Mouse (Mus musculus) MEL (cell line): ENCODE measurements around the gene Recql5. TPM values are rescaled to one million over a fixed set of nuclear protein-coding genes. Genes with fewer than 3 reads are reported as not detected.

Experiments
- DNase-seq: peaks from one replicate; pipeline ENCODE4 v3.0.0; 2011; ENCODE audit warnings: low read depth, low spot score
- H3K27ac ChIP-seq: 2 replicates; pipeline ENCODE4 v1.5.1; 2012; ENCODE audit warnings: low read depth, mild to moderate bottlenecking, control low read depth, low read length, moderate library complexity; ENCODE audit not compliant: control insufficient read depth
- H3K27me3 ChIP-seq, 2 experiments: fragments of 150-350 bp in 1 of 2; sonication (generic) in 1 of 2; 2 replicates each; pipeline ENCODE4 v1.6.1; 2012; ENCODE audit warnings: low read length in 2 of 2, mild to moderate bottlenecking in 2 of 2, improper control_type of control experiment in 1 of 2, moderate library complexity in 1 of 2; ENCODE audit not compliant: insufficient read depth in 2 of 2, control insufficient read depth in 1 of 2
- H3K36me3 ChIP-seq, 2 experiments: 2 replicates each; pipeline ENCODE4 v1.6.1; 2012 to 2014; ENCODE audit warnings: low read length in 2 of 2, improper control_type of control experiment in 1 of 2, inconsistent platforms in 1 of 2, mild to moderate bottlenecking in 1 of 2; ENCODE audit not compliant: insufficient read depth in 2 of 2, control insufficient read depth in 1 of 2
- H3K4me1 ChIP-seq, 2 experiments: fragments of 150-350 bp in 1 of 2; sonication (generic) in 1 of 2; 2 replicates each; pipeline ENCODE4 v1.6.1; 2012; ENCODE audit warnings: low read length in 2 of 2, improper control_type of control experiment in 1 of 2, mild to moderate bottlenecking in 1 of 2; ENCODE audit not compliant: insufficient read depth in 2 of 2, control insufficient read depth in 1 of 2
- H3K4me3 ChIP-seq, 2 experiments: fragments of 150-350 bp in 1 of 2; sonication (generic) in 1 of 2; 2 replicates each; pipeline ENCODE4 v1.5.1; 2012; ENCODE audit warnings: low read depth in 2 of 2, low read length in 2 of 2, mild to moderate bottlenecking in 2 of 2, moderate library complexity in 2 of 2, control low read depth in 1 of 2, improper control_type of control experiment in 1 of 2; ENCODE audit not compliant: control insufficient read depth in 1 of 2, insufficient read depth in 1 of 2
- H3K79me2 ChIP-seq: 2 replicates; pipeline ENCODE4 v1.6.1; 2012; ENCODE audit warnings: mild to moderate bottlenecking, low read length, moderate library complexity; ENCODE audit not compliant: control insufficient read depth, poor library complexity, insufficient read depth
- H3K9ac ChIP-seq: 2 replicates; pipeline ENCODE4 v1.6.1; 2012; ENCODE audit warnings: low read depth, mild to moderate bottlenecking, control low read depth, low read length, moderate library complexity; ENCODE audit not compliant: control insufficient read depth, poor library complexity, severe bottlenecking
- H3K9me3 ChIP-seq: fragments of 150-350 bp; sonication (generic); replicated peaks from 2 replicates; pipeline ENCODE4 v1.6.1; 2012; ENCODE audit warnings: mild to moderate bottlenecking, low read length, improper control_type of control experiment, moderate library complexity; ENCODE audit not compliant: insufficient read depth
- BHLHE40 ChIP-seq: IDR thresholded peaks from 2 replicates; pipeline ENCODE4 v1.6.1; 2012; ENCODE audit warnings: low read depth, mild to moderate bottlenecking, inconsistent platforms, low read length, improper control_type of control experiment, borderline replicate concordance
- CHD1 ChIP-seq: IDR thresholded peaks from 2 replicates; pipeline ENCODE4 v1.6.1; 2012; ENCODE audit warnings: low read depth, mild to moderate bottlenecking, inconsistent platforms, low read length, improper control_type of control experiment
- CHD2 ChIP-seq: IDR thresholded peaks from 2 replicates; pipeline ENCODE4 v1.6.1; 2011; ENCODE audit warnings: low read length, improper control_type of control experiment
- ELF1 ChIP-seq: IDR thresholded peaks from 2 replicates; pipeline ENCODE4 v1.6.1; 2014; ENCODE audit warnings: low read depth, mild to moderate bottlenecking, inconsistent platforms, low read length, improper control_type of control experiment, moderate library complexity
- GABPA ChIP-seq: IDR thresholded peaks from 2 replicates; pipeline ENCODE4 v1.6.1; 2012; ENCODE audit warnings: low read depth, mild to moderate bottlenecking, inconsistent platforms, low read length, improper control_type of control experiment, moderate library complexity
- HCFC1 ChIP-seq: IDR thresholded peaks from 2 replicates; pipeline ENCODE4 v1.6.1; 2012; ENCODE audit warnings: low read depth, mild to moderate bottlenecking, inconsistent platforms, low read length, improper control_type of control experiment, moderate library complexity
- MAFK ChIP-seq: IDR thresholded peaks from 2 replicates; pipeline ENCODE4 v1.6.1; 2011; ENCODE audit warnings: low read depth, mild to moderate bottlenecking, low read length, improper control_type of control experiment, borderline replicate concordance
- MAX ChIP-seq: IDR thresholded peaks from 2 replicates; pipeline ENCODE4 v1.6.1; 2011; ENCODE audit warnings: low read length, improper control_type of control experiment
- MXI1 ChIP-seq: IDR thresholded peaks from 2 replicates; pipeline ENCODE4 v1.6.1; 2011; ENCODE audit warnings: mild to moderate bottlenecking, low read depth, low read length, improper control_type of control experiment
- MYB ChIP-seq: IDR thresholded peaks from 2 replicates; pipeline ENCODE4 v1.6.1; 2011; ENCODE audit warnings: mild to moderate bottlenecking, low read depth, low read length, improper control_type of control experiment
- NRF1 ChIP-seq: IDR thresholded peaks from 2 replicates; pipeline ENCODE4 v1.6.1; 2014; ENCODE audit warnings: low read depth, mild to moderate bottlenecking, inconsistent platforms, low read length, improper control_type of control experiment, moderate library complexity; ENCODE audit not compliant: poor library complexity, insufficient read depth, severe bottlenecking
- POLR2A ChIP-seq, 2 experiments: IDR thresholded peaks; 2 replicates each; pipeline ENCODE4 v1.6.1; 2011 to 2012; ENCODE audit warnings: low read length in 2 of 2, mild to moderate bottlenecking in 2 of 2, control low read depth in 1 of 2, improper control_type of control experiment in 1 of 2, low read depth in 1 of 2, moderate library complexity in 1 of 2; ENCODE audit not compliant: control insufficient read depth in 1 of 2, insufficient read depth in 1 of 2, poor library complexity in 1 of 2
- POLR2AphosphoS2 ChIP-seq: IDR thresholded peaks from 2 replicates; pipeline ENCODE4 v1.6.1; 2011; ENCODE audit warnings: low read length, improper control_type of control experiment
- POLR2AphosphoS5 ChIP-seq: IDR thresholded peaks from 2 replicates; pipeline ENCODE4 v1.6.1; 2012; ENCODE audit warnings: low read depth, borderline replicate concordance, mild to moderate bottlenecking, inconsistent platforms, low read length, moderate library complexity, mixed read lengths
- RAD21 ChIP-seq: IDR thresholded peaks from 2 replicates; pipeline ENCODE4 v1.6.1; 2011; ENCODE audit warnings: mild to moderate bottlenecking, low read depth, low read length, improper control_type of control experiment
- RCOR1 ChIP-seq: IDR thresholded peaks from 2 replicates; pipeline ENCODE4 v1.6.1; 2012; ENCODE audit warnings: low read depth, mild to moderate bottlenecking, inconsistent platforms, low read length, improper control_type of control experiment
- SIN3A ChIP-seq: IDR thresholded peaks from 2 replicates; pipeline ENCODE4 v1.6.1; 2012; ENCODE audit warnings: low read length, improper control_type of control experiment, inconsistent platforms
- TCF12 ChIP-seq: IDR thresholded peaks from 2 replicates; pipeline ENCODE4 v1.6.1; 2014; ENCODE audit warnings: low read depth, mild to moderate bottlenecking, inconsistent platforms, low read length, improper control_type of control experiment, moderate library complexity
- UBTF ChIP-seq: IDR thresholded peaks from 2 replicates; pipeline ENCODE4 v1.6.1; 2012; ENCODE audit warnings: low read depth, mild to moderate bottlenecking, inconsistent platforms, low read length, improper control_type of control experiment, moderate library complexity, borderline replicate concordance; ENCODE audit not compliant: insufficient read depth
- ZKSCAN1 ChIP-seq: IDR thresholded peaks from 2 replicates; pipeline ENCODE4 v1.6.1; 2012; ENCODE audit warnings: low read depth, mild to moderate bottlenecking, inconsistent platforms, low read length, improper control_type of control experiment, moderate library complexity
- ZMIZ1 ChIP-seq: IDR thresholded peaks from 2 replicates; pipeline ENCODE4 v1.6.1; 2012; ENCODE audit warnings: low read depth, mild to moderate bottlenecking, inconsistent platforms, low read length, improper control_type of control experiment, moderate library complexity
- polyA plus RNA-seq, 2 experiments: library from polyadenylated mRNA; stranded (reverse) in 1 of 2; unstranded in 1 of 2; fragments of >175 nt in 1 of 2; fragments of >200 nt in 1 of 2; gene quantifications; 2 replicates each; pipeline versions ENCODE4 v1.2.1 to v1.2.4; 2012; ENCODE audit warnings: low replicate concordance in 2 of 2, low read depth in 1 of 2; ENCODE audit not compliant: insufficient read length in 2 of 2, insufficient read depth in 1 of 2, missing spikeins in 1 of 2
- total RNA-seq: library from RNA; depleted of rRNA; stranded (reverse); fragments of 300-350 nt; gene quantifications from 2 replicates; pipeline ENCODE4 v1.2.3, GENCODE M21; 2012

The Recql5 gene
- total and polyA plus RNA-seq, 3 experiments = 20.3 to 21.5 TPM; not detected in 1

- peak; percentile 21 for DNase-seq
- Histone ChIP-seq H3K27ac (no peak overlapping the region), H3K79me2 (no peaks in the 10 kb centered on the region), H3K4me1 (peaks cover 0 to 11% of the 10 kb centered on the region in 2 experiments; a peak in 2 of 4 replicates), H3K9me3 (no peaks in the 10 kb centered on the region), H3K9ac (no peak overlapping the region), H3K36me3 (peaks cover 0 to 7% of the 10 kb centered on the region in 2 experiments; a peak in 2 of 4 replicates), H3K4me3 (no peak overlapping the region), H3K27me3 (no peaks in the 10 kb centered on the region)
- TF ChIP-seq MAX = no peak
- peak; percentile 82; the same call in 1 of the 2 replicates for TF ChIP-seq MAFK
These were observed 57.3 kb downstream of the Recql5 start for GRCm38 (mm10) chr11:115875935-115876334.

DNA sequence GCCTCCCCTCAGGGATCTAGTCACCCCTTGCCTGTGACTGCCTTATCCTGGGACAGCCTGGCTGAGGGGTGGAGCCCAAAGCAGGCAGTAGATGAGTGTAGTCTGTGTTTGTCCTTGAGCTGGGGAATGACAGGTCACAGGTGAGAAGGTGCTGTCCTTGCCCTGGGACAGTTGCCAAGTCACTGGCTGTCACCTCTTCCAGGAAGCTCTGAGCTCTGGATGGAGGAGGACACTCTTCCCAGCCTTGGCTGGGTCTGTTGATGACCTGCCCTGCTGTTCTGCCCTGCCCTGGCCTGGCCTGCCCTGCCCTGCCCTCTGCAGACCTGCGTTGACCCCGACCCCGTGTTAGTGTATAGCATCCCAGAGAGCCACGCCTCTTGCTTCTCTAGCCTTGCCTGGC lies 60.8 kb downstream of the Recql5 start:
- peak; percentile 27 for DNase-seq
- no peaks in the 10 kb centered on the region for H3K79me2 ChIP-seq
- H3K27ac ChIP-seq = no peak overlapping the region
- no peaks in the 10 kb centered on the region for H3K9me3 ChIP-seq
- TF ChIP-seq TCF12 = no peak
- TF ChIP-seq ZMIZ1 = no peak
- TF ChIP-seq POLR2AphosphoS5 = no peak
- no peak for TF ChIP-seq POLR2AphosphoS2
- TF ChIP-seq RCOR1 = no peak
- TF ChIP-seq UBTF = no peak
- no peak for TF ChIP-seq SIN3A
- no peak for TF ChIP-seq ZKSCAN1
- TF ChIP-seq MXI1 = no peak
- no peak for TF ChIP-seq NRF1
- TF ChIP-seq BHLHE40 = no peak
- TF ChIP-seq GABPA = no peak
- no peak for TF ChIP-seq MYB
- no peak for TF ChIP-seq ELF1
- no peak for TF ChIP-seq CHD1
- TF ChIP-seq MAFK = no peak
- TF ChIP-seq HCFC1 = no peak
- TF ChIP-seq RAD21 = no peak
- TF ChIP-seq POLR2A (IDR thresholded peaks at IDR 0.05; ENCODE audit: control insufficient read depth in 1 of 2, insufficient read depth in 1 of 2, low read depth in 1 of 2, low read length in 2 of 2, poor library complexity in 1 of 2) = no peak
- TF ChIP-seq CHD2 = no peak
- peaks cover 0 to 20% of the 10 kb centered on the region in 2 experiments; a peak in 2 of 4 replicates for H3K4me1 ChIP-seq
- H3K27me3 ChIP-seq = peaks cover 0 to 3% of the 10 kb centered on the region in 2 experiments; a peak in 1 of 4 replicates
- no peak overlapping the region for H3K4me3 ChIP-seq
- no peak overlapping the region for H3K9ac ChIP-seq
- H3K36me3 ChIP-seq = peaks cover 0 to 6% of the 10 kb centered on the region in 2 experiments; a peak in 2 of 4 replicates
